Mouse (Mus musculus): Measurements from ENCODE around the gene Ints5. TPM values are rescaled to one million over a fixed set of nuclear protein-coding genes. Genes with fewer than 3 reads are reported as not detected.
A peak's percentile ranks its signal among the peaks of the same experiment; 100 is the strongest.
"Not testable (repeated sequence)": the region's sequence is repeated elsewhere in the genome, so short reads cannot be mapped to it uniquely, and the experiment has no call there.

The Ints5 gene
- polyA plus RNA-seq, 1 experiment from 2014 or later = 47.7 TPM

DNA sequence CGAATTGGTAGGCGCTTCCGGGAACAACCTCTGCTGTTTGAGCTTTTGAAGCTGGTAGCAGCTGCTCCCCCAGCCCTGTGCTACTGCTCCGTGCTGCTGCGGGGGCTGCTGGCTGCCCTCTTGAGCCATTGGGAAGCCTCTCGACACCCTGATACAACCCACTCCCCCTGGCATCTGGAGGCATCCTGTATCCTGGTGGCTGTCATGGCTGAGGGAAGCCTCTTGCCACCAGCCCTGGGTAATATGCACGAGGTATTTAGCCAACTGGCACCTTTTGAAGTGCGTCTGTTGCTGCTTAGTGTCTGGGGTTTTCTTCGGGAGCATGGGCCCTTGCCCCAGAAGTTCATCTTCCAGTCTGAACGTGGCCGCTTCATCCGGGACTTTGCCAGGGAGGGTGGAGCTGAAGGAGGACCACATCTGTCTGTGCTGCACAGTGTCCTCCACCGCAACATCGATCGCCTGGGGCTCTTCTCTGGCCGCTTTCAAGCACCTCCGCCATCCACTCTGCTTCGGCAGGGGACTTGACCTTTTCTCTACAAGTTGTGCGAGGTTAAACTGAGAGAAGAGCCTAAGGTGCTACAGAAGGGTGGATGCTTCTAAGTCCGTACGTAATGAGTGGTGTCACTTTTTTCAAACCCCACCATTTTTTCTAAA, 4.5 kb downstream of the Ints5 start:
- H3K4me1 ChIP-seq (replicated peaks; ENCODE audit: control insufficient read depth, insufficient read depth, low read length) = peaks cover 11% of the 10 kb centered on the region
- peak overlapping the region; percentile 79 for H3K9ac ChIP-seq (ENCODE audit: low read length)
- peak overlapping the region; percentile 89 for H3K4me2 ChIP-seq (ENCODE audit: low read depth, low read length, severe bottlenecking)
- H3K36me3 ChIP-seq (ENCODE audit: control insufficient read depth, insufficient read depth, low read length); H3K9me3 ChIP-seq (ENCODE audit: control insufficient read depth, low read length); H3K27me3 ChIP-seq (ENCODE audit: control insufficient read depth, insufficient read depth, low read length): not testable (repeated sequence)
- DNase-seq (ENCODE audit: low spot score) = peak; percentile 66
- 29% methylated on average over 21 of the region's 21 CpGs for WGBS
- H3K4me3 ChIP-seq (ENCODE audit: low read depth, low read length) = peak overlapping the region; percentile 97
- peak; percentile 55 for ATAC-seq (replicated peaks; ENCODE audit: low FRiP score)
- peak overlapping the region; percentile 37; the same call in 1 of the 2 replicates for H3K27ac ChIP-seq (ENCODE audit: low read depth, low read length)

DNA sequence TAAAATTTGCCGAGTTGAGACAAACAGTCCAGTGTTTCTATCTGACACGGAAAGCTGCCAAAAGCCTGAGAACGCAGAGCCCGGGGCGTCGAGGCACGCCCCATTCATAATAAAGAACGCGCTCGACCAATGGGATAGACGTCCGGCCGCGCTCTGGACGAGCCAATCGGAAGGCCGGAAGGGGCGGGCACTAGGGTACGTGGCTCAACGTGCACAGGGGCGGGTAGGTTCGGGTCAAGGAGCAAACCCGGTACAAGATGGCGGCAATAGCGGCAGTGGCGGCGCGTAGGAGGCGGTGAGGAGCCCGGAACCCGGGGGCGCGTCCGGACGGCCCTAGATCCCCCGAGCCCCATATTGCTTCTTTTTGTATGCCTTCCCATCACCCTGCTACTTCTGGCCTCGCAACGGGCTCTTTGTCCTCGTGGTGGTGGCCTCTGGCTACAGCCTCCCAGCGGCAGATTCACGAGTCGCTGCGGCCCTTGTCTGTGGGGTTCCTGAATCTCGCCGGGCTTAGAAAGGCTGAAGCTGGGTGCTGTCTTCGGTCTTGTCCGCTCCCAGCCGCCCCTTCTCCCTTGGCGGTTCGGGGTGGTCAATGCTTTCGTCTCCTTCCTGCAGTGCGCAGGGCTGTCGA, 5.2 kb downstream of the Ints5 start, which contains the start of gene Ganab:
TSS of gene Ganab (plus strand) at position 207 of the 631 bp plus-strand sequence.
- Histone ChIP-seq H3K9ac (ENCODE audit: low read length) (peak within 1 kb of the TSS; percentile 79), H3K4me3 (ENCODE audit: low read depth, low read length) (peak within 1 kb of the TSS; percentile 97), H3K4me1 (replicated peaks; ENCODE audit: control insufficient read depth, insufficient read depth, low read length) (peaks cover 11% of the 10 kb centered on the region), H3K27me3 (ENCODE audit: control insufficient read depth, insufficient read depth, low read length) (no peaks in the 10 kb centered on the region), H3K9me3 (ENCODE audit: control insufficient read depth, low read length) (no peaks in the 10 kb centered on the region), H3K36me3 (ENCODE audit: control insufficient read depth, insufficient read depth, low read length) (peaks cover 2% of the 10 kb centered on the region; the same call in 1 of the 2 replicates), H3K27ac (ENCODE audit: low read depth, low read length) (peak within 1 kb of the TSS; percentile 55; the same call in 1 of the 2 replicates), H3K4me2 (ENCODE audit: low read depth, low read length, severe bottlenecking) (peak within 1 kb of the TSS; percentile 89)
- DNase-seq (ENCODE audit: low spot score) = peak; percentile 98
- ATAC-seq (replicated peaks; ENCODE audit: low FRiP score) = peak; percentile 99
- under 1% methylated on average over 53 of the region's 53 CpGs for WGBS

DNA sequence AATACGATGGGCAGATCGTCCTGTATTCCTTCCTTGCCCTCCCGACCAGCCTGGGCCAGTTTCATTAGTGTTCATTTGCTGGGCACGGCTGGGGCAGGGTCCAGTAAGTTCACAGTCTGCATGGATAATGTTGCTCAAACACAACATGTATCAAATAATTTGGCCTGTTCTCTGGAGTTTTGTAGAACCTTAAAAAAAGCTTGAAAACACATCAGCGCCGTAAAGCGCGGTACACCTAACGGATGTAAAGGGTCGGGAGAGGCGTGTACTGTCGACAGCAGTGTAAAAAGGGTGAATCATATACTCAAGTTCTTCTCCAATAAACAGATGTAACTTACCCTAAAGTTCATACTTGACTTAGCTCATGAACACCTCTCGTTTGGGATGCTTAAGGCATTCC, 5.8 kb downstream of the Ints5 start:
- Histone ChIP-seq H3K9me3 (ENCODE audit: control insufficient read depth, low read length) (no peaks in the 10 kb centered on the region), H3K4me2 (ENCODE audit: low read depth, low read length, severe bottlenecking) (peak overlapping the region; percentile 89), H3K4me1 (replicated peaks; ENCODE audit: control insufficient read depth, insufficient read depth, low read length) (peaks cover 11% of the 10 kb centered on the region), H3K4me3 (ENCODE audit: low read depth, low read length) (peak overlapping the region; percentile 97), H3K27ac (ENCODE audit: low read depth, low read length) (no peak overlapping the region), H3K27me3 (ENCODE audit: control insufficient read depth, insufficient read depth, low read length) (no peaks in the 10 kb centered on the region), H3K9ac (ENCODE audit: low read length) (peak overlapping the region; percentile 79), H3K36me3 (ENCODE audit: control insufficient read depth, insufficient read depth, low read length) (peaks cover 2% of the 10 kb centered on the region; the same call in 1 of the 2 replicates)
- ATAC-seq (replicated peaks; ENCODE audit: low FRiP score) (no peak), DNase-seq (ENCODE audit: low spot score) (no peak)
- WGBS = 15% methylated on average over 13 of the region's 13 CpGs

DNA sequence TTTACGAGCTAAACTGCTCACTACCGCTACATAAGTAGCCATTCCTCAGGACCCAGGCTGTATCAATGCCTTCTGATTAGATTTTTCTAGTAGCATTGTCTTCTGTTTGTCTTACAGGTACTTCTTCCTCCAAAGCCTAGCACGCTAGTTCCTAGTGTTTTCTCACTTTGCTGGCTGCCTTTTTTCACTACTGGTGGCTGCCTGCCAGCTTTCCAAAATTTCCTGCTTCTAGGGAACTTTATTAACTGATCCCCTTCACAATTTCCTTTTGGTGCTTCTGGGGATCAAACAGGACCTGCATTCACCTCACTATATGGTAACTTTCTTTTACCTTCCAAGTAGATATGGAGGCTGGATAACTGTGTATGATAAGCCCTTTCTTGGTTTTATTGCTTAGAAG, 6.3 kb downstream of the Ints5 start:
- Histone ChIP-seq H3K27me3 (ENCODE audit: control insufficient read depth, insufficient read depth, low read length) (no peaks in the 10 kb centered on the region), H3K27ac (ENCODE audit: low read depth, low read length) (no peak overlapping the region), H3K4me3 (ENCODE audit: low read depth, low read length) (peak overlapping the region; percentile 97), H3K9ac (ENCODE audit: low read length) (peak overlapping the region; percentile 79), H3K9me3 (ENCODE audit: control insufficient read depth, low read length) (no peaks in the 10 kb centered on the region), H3K4me2 (ENCODE audit: low read depth, low read length, severe bottlenecking) (peak overlapping the region; percentile 89), H3K4me1 (replicated peaks; ENCODE audit: control insufficient read depth, insufficient read depth, low read length) (peaks cover 11% of the 10 kb centered on the region), H3K36me3 (ENCODE audit: control insufficient read depth, insufficient read depth, low read length) (peaks cover 2% of the 10 kb centered on the region; the same call in 1 of the 2 replicates)
- 75% methylated on average over 3 of the region's 3 CpGs for WGBS
- DNase-seq (ENCODE audit: low spot score) (no peak), ATAC-seq (replicated peaks; ENCODE audit: low FRiP score) (no peak)

DNA sequence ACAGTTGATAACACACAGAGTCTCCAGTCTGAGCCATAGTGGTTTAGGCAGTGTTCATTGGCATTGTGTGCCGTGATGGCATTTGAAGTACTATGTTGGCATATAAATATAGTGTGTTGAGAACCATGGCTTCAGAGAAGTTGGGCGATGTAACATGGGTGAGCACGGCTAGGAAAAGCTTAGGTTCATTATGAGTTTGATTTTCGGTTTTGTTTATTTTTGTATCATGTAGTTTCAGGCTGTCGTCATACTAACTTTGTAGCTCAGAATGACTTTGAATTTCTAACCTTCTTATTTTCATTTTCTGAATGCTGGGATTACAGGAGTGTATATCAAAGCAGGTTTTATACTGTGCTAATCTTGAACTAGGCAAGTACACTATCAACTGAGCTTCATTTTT, 10.6 kb downstream of the Ints5 start:
- no peak overlapping the region for H3K9ac ChIP-seq (ENCODE audit: low read length)
- H3K4me1 ChIP-seq (replicated peaks; ENCODE audit: control insufficient read depth, insufficient read depth, low read length) = peaks cover 6% of the 10 kb centered on the region
- 94% methylated on average over 5 of the region's 5 CpGs for WGBS

DNA sequence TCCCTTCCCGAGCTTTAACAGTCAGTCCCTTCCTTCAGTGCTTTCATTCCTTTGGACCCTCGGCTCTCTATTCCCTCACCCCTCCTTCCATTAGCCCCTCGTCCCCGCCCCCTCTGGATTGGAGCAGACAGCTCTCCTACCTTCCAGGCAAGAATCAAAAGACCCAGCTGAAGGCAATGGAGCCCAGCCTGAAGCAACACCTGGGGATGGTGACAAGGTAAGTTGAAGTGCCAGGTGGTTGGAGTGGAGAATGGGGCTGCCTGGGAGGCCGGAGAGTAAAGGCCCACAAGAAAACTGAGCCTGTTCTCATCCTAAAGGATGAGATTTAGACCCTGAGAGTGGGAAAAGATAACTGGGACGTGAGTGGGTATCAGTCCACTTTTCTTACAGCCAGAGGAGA, 15.7 kb downstream of the Ints5 start:
- Histone ChIP-seq H3K36me3 (ENCODE audit: control insufficient read depth, insufficient read depth, low read length) (peaks cover 26% of the 10 kb centered on the region; the same call in 1 of the 2 replicates), H3K9me3 (ENCODE audit: control insufficient read depth, low read length) (no peaks in the 10 kb centered on the region), H3K9ac (ENCODE audit: low read length) (no peak overlapping the region), H3K4me2 (ENCODE audit: low read depth, low read length, severe bottlenecking) (no peak overlapping the region), H3K27me3 (ENCODE audit: control insufficient read depth, insufficient read depth, low read length) (no peaks in the 10 kb centered on the region), H3K27ac (ENCODE audit: low read depth, low read length) (no peak overlapping the region), H3K4me3 (ENCODE audit: low read depth, low read length) (no peak overlapping the region), H3K4me1 (replicated peaks; ENCODE audit: control insufficient read depth, insufficient read depth, low read length) (no peaks in the 10 kb centered on the region)
- WGBS = 91% methylated on average over 6 of the region's 6 CpGs
- ATAC-seq (replicated peaks; ENCODE audit: low FRiP score) (no peak), DNase-seq (ENCODE audit: low spot score) (no peak)

More for the DNA sequence above, 10.6 kb downstream of the Ints5 start:
- peaks cover 12% of the 10 kb centered on the region; the same call in 1 of the 2 replicates for H3K36me3 ChIP-seq (ENCODE audit: control insufficient read depth, insufficient read depth, low read length)
- no peak overlapping the region for H3K27ac ChIP-seq (ENCODE audit: low read depth, low read length)
- no peaks in the 10 kb centered on the region for H3K9me3 ChIP-seq (ENCODE audit: control insufficient read depth, low read length)
- no peak for DNase-seq (ENCODE audit: low spot score)
- no peak overlapping the region for H3K4me3 ChIP-seq (ENCODE audit: low read depth, low read length)
- H3K4me2 ChIP-seq (ENCODE audit: low read depth, low read length, severe bottlenecking) = no peak overlapping the region
- no peaks in the 10 kb centered on the region for H3K27me3 ChIP-seq (ENCODE audit: control insufficient read depth, insufficient read depth, low read length)
- ATAC-seq (replicated peaks; ENCODE audit: low FRiP score) = no peak

DNA sequence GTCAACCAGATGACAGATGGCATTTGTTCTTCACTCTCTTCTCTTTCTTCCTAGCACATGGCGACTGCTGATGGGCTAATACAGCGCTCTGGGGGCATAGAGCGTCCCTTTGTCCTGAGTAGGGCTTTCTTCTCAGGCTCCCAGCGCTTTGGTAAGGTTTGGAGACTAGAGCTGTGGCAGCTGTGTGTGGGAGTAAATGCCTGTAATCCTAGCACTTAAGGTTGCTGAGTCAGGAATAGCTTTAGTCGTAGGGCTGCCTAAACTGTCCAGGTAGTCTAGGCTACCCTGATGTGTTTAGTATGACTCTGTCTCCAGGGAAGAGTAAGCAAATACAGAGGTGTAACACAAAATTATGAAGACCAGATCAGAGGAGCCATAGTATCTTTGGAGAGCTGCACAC, 19.0 kb downstream of the Ints5 start:
- Histone ChIP-seq H3K9ac (ENCODE audit: low read length) (no peak overlapping the region), H3K4me3 (ENCODE audit: low read depth, low read length) (no peak overlapping the region), H3K27me3 (ENCODE audit: control insufficient read depth, insufficient read depth, low read length) (no peaks in the 10 kb centered on the region), H3K4me2 (ENCODE audit: low read depth, low read length, severe bottlenecking) (no peak overlapping the region), H3K9me3 (ENCODE audit: control insufficient read depth, low read length) (no peaks in the 10 kb centered on the region), H3K27ac (ENCODE audit: low read depth, low read length) (no peak overlapping the region), H3K36me3 (ENCODE audit: control insufficient read depth, insufficient read depth, low read length) (peaks cover 46% of the 10 kb centered on the region), H3K4me1 (replicated peaks; ENCODE audit: control insufficient read depth, insufficient read depth, low read length) (no peaks in the 10 kb centered on the region)
- WGBS = 97% methylated on average over 5 of the region's 5 CpGs
- ATAC-seq (replicated peaks; ENCODE audit: low FRiP score) (no peak), DNase-seq (ENCODE audit: low spot score) (no peak)

DNA sequence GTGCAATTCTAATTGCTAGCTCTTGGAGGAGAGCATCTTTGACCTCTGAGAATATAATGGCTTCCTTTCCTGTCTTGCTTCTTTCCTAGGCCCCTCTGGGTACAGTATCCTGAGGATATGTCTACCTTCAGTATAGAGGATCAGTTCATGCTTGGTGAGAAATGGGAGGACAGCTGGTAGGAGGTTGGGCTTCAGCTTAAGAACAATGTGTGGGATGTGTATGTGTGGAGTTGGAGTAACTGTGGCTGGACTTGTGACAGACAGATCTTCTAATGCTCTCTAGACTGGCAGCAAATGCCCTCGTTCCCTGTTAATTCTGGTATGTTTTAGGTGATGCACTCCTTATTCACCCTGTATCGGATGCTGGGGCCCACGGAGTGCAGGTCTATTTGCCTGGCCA, 21.4 kb downstream of the Ints5 start:
- Histone ChIP-seq H3K27me3 (ENCODE audit: control insufficient read depth, insufficient read depth, low read length) (no peaks in the 10 kb centered on the region), H3K9ac (ENCODE audit: low read length) (no peak overlapping the region), H3K36me3 (ENCODE audit: control insufficient read depth, insufficient read depth, low read length) (peaks cover 41% of the 10 kb centered on the region), H3K4me1 (replicated peaks; ENCODE audit: control insufficient read depth, insufficient read depth, low read length) (no peaks in the 10 kb centered on the region), H3K4me2 (ENCODE audit: low read depth, low read length, severe bottlenecking) (no peak overlapping the region), H3K27ac (ENCODE audit: low read depth, low read length) (no peak overlapping the region), H3K4me3 (ENCODE audit: low read depth, low read length) (no peak overlapping the region), H3K9me3 (ENCODE audit: control insufficient read depth, low read length) (no peaks in the 10 kb centered on the region)
- 95% methylated on average over 3 of the region's 3 CpGs for WGBS
- DNase-seq (ENCODE audit: low spot score) = no peak
- ATAC-seq (replicated peaks; ENCODE audit: low FRiP score) = no peak

Data from forebrain, embryonic 11.5 days (tissue).